7 mouse cellular contexts compared by ENCODE assay signal in the genomic region with DNA sequence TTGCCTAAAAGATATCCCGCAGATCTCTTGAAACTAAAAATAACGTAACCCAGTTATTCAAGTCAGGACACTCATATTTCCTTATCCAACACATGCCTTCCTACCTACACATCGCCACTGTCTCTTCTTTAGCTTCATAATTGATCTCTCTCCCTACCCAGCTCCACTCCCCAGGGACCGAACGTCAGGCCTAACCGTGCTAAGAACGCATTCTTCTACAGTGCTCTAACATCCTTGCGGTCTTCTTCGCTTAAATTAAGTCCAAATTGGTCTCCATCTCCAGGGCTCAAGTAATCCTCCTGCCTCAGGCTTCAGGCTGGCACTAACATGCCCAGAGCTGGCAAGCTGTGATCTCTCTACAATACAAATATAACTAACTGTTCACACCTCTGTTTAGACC. TPM values are rescaled to one million over a fixed set of nuclear protein-coding genes. Genes with fewer than 3 reads are reported as not detected.
DNase-seq lines count a peak whose midpoint lies in the region; ATAC-seq lines count a peak whose summit lies in the region.

No protein-coding gene starts in this region.

- no peaks in the 10 kb centered on the region for H3K9me3 ChIP-seq in embryonic facial prominence, embryonic 12.5 days
- H3K9me3 ChIP-seq in hindbrain, embryonic 13.5 days, result no peaks in the 10 kb centered on the region
- no peaks in the 10 kb centered on the region for H3K9me3 ChIP-seq in midbrain, embryonic 11.5 days (ENCODE audit: control insufficient read depth, low read length)

- H3K4me3 ChIP-seq in embryonic facial prominence, embryonic 12.5 days, result peak overlapping the region; percentile 85
- H3K4me3 ChIP-seq in hindbrain, embryonic 13.5 days, result peak overlapping the region; percentile 91
- H3K4me3 ChIP-seq in midbrain, embryonic 11.5 days (ENCODE audit: low read depth, low read length), result peak overlapping the region; percentile 82

- H3K4me1 ChIP-seq in embryonic facial prominence, embryonic 12.5 days, result peaks cover 21% of the 10 kb centered on the region
- peaks cover 57% of the 10 kb centered on the region for H3K4me1 ChIP-seq in hindbrain, embryonic 13.5 days (replicated peaks)
- peaks cover 24% of the 10 kb centered on the region for H3K4me1 ChIP-seq in midbrain, embryonic 11.5 days (ENCODE audit: control insufficient read depth, insufficient read depth, low read length)

- peak overlapping the region; percentile 65 for H3K4me2 ChIP-seq in embryonic facial prominence, embryonic 12.5 days (replicated peaks)
- H3K4me2 ChIP-seq in hindbrain, embryonic 13.5 days, result peak overlapping the region; percentile 90
- H3K4me2 ChIP-seq in midbrain, embryonic 11.5 days, result peak overlapping the region; percentile 77

- DNase-seq in retina, postnatal 1 day, result peak; percentile 11
- DNase-seq in retina, embryonic 14.5 days (ENCODE audit: low spot score), result no peak
- no peak for DNase-seq in midbrain, embryonic 11.5 days (ENCODE audit: low spot score, missing footprints)
- DNase-seq in right cerebral cortex, postnatal 4 days, result no peak
- DNase-seq in spleen, postnatal 14 days (ENCODE audit: low spot score in 2 of 2), result no peak

- ATAC-seq in embryonic facial prominence, embryonic 12.5 days (ENCODE audit: insufficient number of reproducible peaks, insufficient read depth, low FRiP score, low TSS enrichment), result no peak
- no peak for ATAC-seq in hindbrain, embryonic 13.5 days (ENCODE audit: low FRiP score)
- ATAC-seq in midbrain, embryonic 11.5 days (ENCODE audit: low FRiP score), result no peak

- WGBS in embryonic facial prominence, embryonic 12.5 days, result 31% methylated on average over 9 of the region's 9 CpGs
- WGBS in hindbrain, embryonic 13.5 days, result 31% methylated on average over 9 of the region's 9 CpGs
- 43% methylated on average over 9 of the region's 9 CpGs for WGBS in midbrain, embryonic 11.5 days

- H3K9ac ChIP-seq in embryonic facial prominence, embryonic 12.5 days, result peak overlapping the region; percentile 92
- peak overlapping the region; percentile 90 for H3K9ac ChIP-seq in hindbrain, embryonic 13.5 days
- H3K9ac ChIP-seq in midbrain, embryonic 11.5 days (ENCODE audit: low read length), result peak overlapping the region; percentile 92

- no peaks in the 10 kb centered on the region for H3K36me3 ChIP-seq in embryonic facial prominence, embryonic 12.5 days
- peaks cover 7% of the 10 kb centered on the region; the same call in 1 of the 2 replicates for H3K36me3 ChIP-seq in hindbrain, embryonic 13.5 days
- no peaks in the 10 kb centered on the region for H3K36me3 ChIP-seq in midbrain, embryonic 11.5 days (ENCODE audit: control insufficient read depth, insufficient read depth, low read length)

- no peaks in the 10 kb centered on the region for H3K27me3 ChIP-seq in embryonic facial prominence, embryonic 12.5 days
- no peaks in the 10 kb centered on the region for H3K27me3 ChIP-seq in hindbrain, embryonic 13.5 days
- no peaks in the 10 kb centered on the region for H3K27me3 ChIP-seq in midbrain, embryonic 11.5 days (ENCODE audit: control insufficient read depth, insufficient read depth, low read length)

- H3K27ac ChIP-seq in embryonic facial prominence, embryonic 12.5 days, result peak overlapping the region; percentile 99
- H3K27ac ChIP-seq in hindbrain, embryonic 13.5 days, result peak overlapping the region; percentile 99
- peak overlapping the region; percentile 99 for H3K27ac ChIP-seq in midbrain, embryonic 11.5 days (ENCODE audit: low read depth, low read length)

RNA-seq across cellular contexts. Expression of a gene that starts 0.7 kb away (rescaled TPM):
- 54.5 and 61.8 TPM in 2 replicates for polyA plus RNA-seq in embryonic facial prominence, embryonic 12.5 days (2016; fragmentation: Nextera tagmentation; extraction: Ambion mirVana)
- 51.6 and 52.3 TPM in 2 replicates for polyA plus RNA-seq in hindbrain, embryonic 13.5 days (2015; fragmentation: Nextera tagmentation; extraction: Ambion mirVana)
- polyA plus RNA-seq in midbrain, embryonic 11.5 days (2014; fragmentation: Nextera tagmentation; extraction: Ambion mirVana), result 45.1 and 46.7 TPM in 2 replicates

RNA-seq across cellular contexts. Expression of a gene that starts 17.2 kb away (rescaled TPM):
- polyA plus RNA-seq in embryonic facial prominence, embryonic 12.5 days (2016; fragmentation: Nextera tagmentation; extraction: Ambion mirVana), result 43.6 and 44.8 TPM in 2 replicates
- 54.8 and 59.7 TPM in 2 replicates for polyA plus RNA-seq in hindbrain, embryonic 13.5 days (2015; fragmentation: Nextera tagmentation; extraction: Ambion mirVana)
- 31.9 and 32.7 TPM in 2 replicates for polyA plus RNA-seq in midbrain, embryonic 11.5 days (2014; fragmentation: Nextera tagmentation; extraction: Ambion mirVana)

RNA-seq across cellular contexts. Expression of a gene that starts 17.2 kb away (rescaled TPM):
- polyA plus RNA-seq in embryonic facial prominence, embryonic 12.5 days (2016; fragmentation: Nextera tagmentation; extraction: Ambion mirVana), result 118 and 127 TPM in 2 replicates
- polyA plus RNA-seq in hindbrain, embryonic 13.5 days (2015; fragmentation: Nextera tagmentation; extraction: Ambion mirVana), result 164 and 169 TPM in 2 replicates
- 64.8 and 69.8 TPM in 2 replicates for polyA plus RNA-seq in midbrain, embryonic 11.5 days (2014; fragmentation: Nextera tagmentation; extraction: Ambion mirVana)

RNA-seq across cellular contexts. Expression of a gene that starts 32.4 kb away (rescaled TPM):
- 1.0 and 1.8 TPM in 2 replicates for polyA plus RNA-seq in embryonic facial prominence, embryonic 12.5 days (2016; fragmentation: Nextera tagmentation; extraction: Ambion mirVana)
- polyA plus RNA-seq in hindbrain, embryonic 13.5 days (2015; fragmentation: Nextera tagmentation; extraction: Ambion mirVana), result 2.8 and 3.3 TPM in 2 replicates
- polyA plus RNA-seq in midbrain, embryonic 11.5 days (2014; fragmentation: Nextera tagmentation; extraction: Ambion mirVana), result 1.4 and 2.3 TPM in 2 replicates

RNA-seq across cellular contexts. Expression of a gene that starts 33.4 kb away (rescaled TPM):
- 102 and 105 TPM in 2 replicates for polyA plus RNA-seq in embryonic facial prominence, embryonic 12.5 days (2016; fragmentation: Nextera tagmentation; extraction: Ambion mirVana)
- polyA plus RNA-seq in hindbrain, embryonic 13.5 days (2015; fragmentation: Nextera tagmentation; extraction: Ambion mirVana), result 125 and 128 TPM in 2 replicates
- 115 and 117 TPM in 2 replicates for polyA plus RNA-seq in midbrain, embryonic 11.5 days (2014; fragmentation: Nextera tagmentation; extraction: Ambion mirVana)
